Mouse (Mus musculus) midbrain, postnatal 0 days (tissue): ENCODE data around the gene Abhd2. TPM values are rescaled to one million over a fixed set of nuclear protein-coding genes. Genes with fewer than 3 reads are reported as not detected.

Experiments
- ATAC-seq: fragments of 200-750 bp; cut with Nextera tagmentation; 2 replicates; pipeline ENCODE4 v1.8.0; 2017; ENCODE audit warnings: moderate number of reproducible peaks, mild to moderate bottlenecking, moderate TSS enrichment, moderate library complexity; ENCODE audit not compliant: low FRiP score
- DNase-seq: peaks from one replicate; pipeline ENCODE4 v3.0.0-alpha.2; 2015; ENCODE audit warnings: low spot score
- H3K27ac ChIP-seq: fragments of 300-500 bp; sonication (generic); 2 replicates; pipeline ENCODE4 v1.5.1; 2014; ENCODE audit warnings: low read depth, mild to moderate bottlenecking, low read length, mixed read lengths
- H3K27me3 ChIP-seq: fragments of 300-500 bp; sonication (generic); 2 replicates; pipeline ENCODE4 v1.6.1; 2014; ENCODE audit warnings: low read length, control low read depth, mixed read lengths; ENCODE audit not compliant: insufficient read depth
- H3K36me3 ChIP-seq: fragments of 300-500 bp; sonication (generic); 2 replicates; pipeline ENCODE4 v1.6.1; 2014; ENCODE audit warnings: low read length, control low read depth, mixed read lengths; ENCODE audit not compliant: insufficient read depth
- H3K4me1 ChIP-seq: fragments of 300-500 bp; sonication (generic); 2 replicates; pipeline ENCODE4 v1.6.1; 2014; ENCODE audit warnings: mild to moderate bottlenecking, control low read depth, antibody characterized with exemption, low read length, mixed read lengths; ENCODE audit not compliant: insufficient read depth
- H3K4me2 ChIP-seq: fragments of 300-500 bp; sonication (generic); 2 replicates; pipeline ENCODE4 v1.6.1; 2014; ENCODE audit warnings: low read depth, mild to moderate bottlenecking, low read length, mixed read lengths; ENCODE audit not compliant: poor library complexity, severe bottlenecking
- H3K4me3 ChIP-seq: fragments of 300-500 bp; sonication (generic); 2 replicates; pipeline ENCODE4 v1.5.1; 2014; ENCODE audit warnings: low read depth, mild to moderate bottlenecking, low read length, moderate library complexity
- H3K9ac ChIP-seq: fragments of 300-500 bp; sonication (generic); replicated peaks from 2 replicates; pipeline ENCODE4 v1.6.1; 2014; ENCODE audit warnings: mild to moderate bottlenecking, low read length, moderate library complexity, mixed read lengths; ENCODE audit not compliant: poor library complexity, severe bottlenecking
- H3K9me3 ChIP-seq: fragments of 300-500 bp; sonication (generic); 2 replicates; pipeline ENCODE4 v1.6.1; 2016; ENCODE audit warnings: low read length, control low read depth
- CTCF ChIP-seq: IDR thresholded peaks from 2 replicates; pipeline ENCODE4 v1.5.1; 2016; ENCODE audit warnings: antibody characterized with exemption, mild to moderate bottlenecking
- WGBS: fragments of 180-500 bp; shearing (Covaris S2); extraction: QIAGEN DNeasy Blood & Tissue Kit; methylation state at CpG from one replicate; pipeline ENCODE4 v1.1.7; 2014; 5-methylcytosine and 5-hydroxymethylcytosine counted together
- polyA plus RNA-seq: library from polyadenylated mRNA; unstranded; fragments of >200 nt; fragmentation: Nextera tagmentation; extraction: Ambion mirVana; gene quantifications from 2 replicates; pipeline ENCODE4 v1.2.1, GENCODE M21; 2015
- total RNA-seq: library from RNA; depleted of rRNA; stranded (reverse); fragments of >200 nt; gene quantifications from 2 replicates; pipeline ENCODE4 v1.2.3, GENCODE M21; 2014

The Abhd2 gene
- total and polyA plus RNA-seq, 2 experiments from 2014 or later: 23.0 to 85.7 TPM

DNA sequence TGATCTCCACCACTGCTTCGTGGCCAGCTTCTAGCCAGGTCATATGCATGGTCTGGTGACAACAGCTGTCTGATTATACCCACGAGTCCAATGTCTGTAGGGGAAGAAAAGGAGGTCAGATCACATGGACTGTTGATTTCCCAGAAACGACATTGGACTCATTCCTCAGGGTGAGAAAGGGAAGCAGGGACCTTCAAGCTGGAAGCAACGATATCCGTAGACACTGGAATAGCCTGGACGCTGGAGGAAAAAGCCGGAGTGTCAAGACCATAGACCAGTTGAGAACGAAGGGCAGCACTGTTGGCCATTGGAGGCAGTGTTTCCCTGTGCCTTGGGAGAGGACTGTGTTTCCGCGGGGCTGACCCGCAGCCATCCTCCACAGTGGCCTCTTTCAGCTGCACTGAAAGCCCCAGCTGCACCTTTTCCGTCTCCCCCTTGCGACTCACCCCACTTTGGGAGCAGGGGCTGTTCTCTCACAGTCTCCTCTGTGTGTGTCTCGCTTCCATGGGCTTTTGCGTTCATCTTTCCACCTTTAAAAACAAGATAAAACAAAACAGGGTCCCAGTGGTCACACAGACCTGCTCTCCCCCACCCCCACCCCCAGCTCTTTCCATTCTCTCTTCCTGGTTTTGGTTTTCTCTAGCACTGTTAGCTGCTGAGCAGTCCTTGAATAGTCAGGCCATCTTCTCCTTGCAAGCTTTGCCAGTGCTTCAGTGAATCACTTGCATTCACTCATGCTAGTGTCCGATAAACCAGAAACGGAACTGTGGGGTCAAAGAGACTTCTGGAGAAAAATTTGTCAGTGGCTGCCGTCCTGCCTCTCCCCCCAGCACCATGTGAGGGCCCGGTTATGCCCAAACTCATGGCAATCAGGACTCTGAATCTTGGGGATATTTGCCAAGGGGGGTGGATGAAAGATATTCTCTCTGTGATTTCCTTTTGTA lies 36.5 kb downstream of the Abhd2 start:
- H3K27ac ChIP-seq: peak overlapping the region; percentile 72
- H3K27me3 ChIP-seq: no peaks in the 10 kb centered on the region
- ATAC-seq: peak; percentile 48; the same call in 1 of the 2 replicates
- no peak overlapping the region for H3K4me2 ChIP-seq
- DNase-seq: no peak
- TF ChIP-seq CTCF: peak; percentile 51
- no peak overlapping the region for H3K4me3 ChIP-seq
- no peaks in the 10 kb centered on the region; the same call in 1 of the 2 replicates for H3K36me3 ChIP-seq
- WGBS: 33% methylated on average over 19 of the region's 19 CpGs
- peaks cover 30% of the 10 kb centered on the region; the same call in 1 of the 2 replicates for H3K4me1 ChIP-seq
- H3K9ac ChIP-seq: no peak overlapping the region
- H3K9me3 ChIP-seq: no peaks in the 10 kb centered on the region

GRCm38 (mm10) chr7:79310191-79310555 lies 37.2 kb downstream of the Abhd2 start:
- H3K4me1 ChIP-seq: peaks cover 30% of the 10 kb centered on the region; the same call in 1 of the 2 replicates
- 23% methylated on average over 1 of the region's 1 CpGs for WGBS
- DNase-seq (no peak), ATAC-seq (no peak)
- peak overlapping the region; percentile 72 for H3K27ac ChIP-seq
- no peak overlapping the region for H3K4me2 ChIP-seq
- no peaks in the 10 kb centered on the region for H3K27me3 ChIP-seq
- no peak overlapping the region for H3K4me3 ChIP-seq
- H3K36me3 ChIP-seq: no peaks in the 10 kb centered on the region
- H3K9me3 ChIP-seq: no peaks in the 10 kb centered on the region
- 0 out of 2 replicates have a peak overlapping the region, but pooled peaks have one; percentile 13 for H3K9ac ChIP-seq
- no peak for TF ChIP-seq CTCF

GRCm38 (mm10) chr7:79311420-79311988 lies 38.5 kb downstream of the Abhd2 start:
- H3K27ac ChIP-seq: no peak overlapping the region
- ATAC-seq (no peak), DNase-seq (no peak)
- no peak overlapping the region for H3K9ac ChIP-seq
- no peak for TF ChIP-seq CTCF
- H3K4me2 ChIP-seq: no peak overlapping the region
- peaks cover 35% of the 10 kb centered on the region; the same call in 1 of the 2 replicates for H3K4me1 ChIP-seq
- no peaks in the 10 kb centered on the region for H3K9me3 ChIP-seq
- no peaks in the 10 kb centered on the region for H3K27me3 ChIP-seq
- no peak overlapping the region for H3K4me3 ChIP-seq
- WGBS: 87% methylated on average over 5 of the region's 5 CpGs
- no peaks in the 10 kb centered on the region for H3K36me3 ChIP-seq

- 58% methylated on average over 8 of the region's 8 CpGs for WGBS
These were observed 39.2 kb downstream of the Abhd2 start for GRCm38 (mm10) chr7:79312246-79312645.

DNA sequence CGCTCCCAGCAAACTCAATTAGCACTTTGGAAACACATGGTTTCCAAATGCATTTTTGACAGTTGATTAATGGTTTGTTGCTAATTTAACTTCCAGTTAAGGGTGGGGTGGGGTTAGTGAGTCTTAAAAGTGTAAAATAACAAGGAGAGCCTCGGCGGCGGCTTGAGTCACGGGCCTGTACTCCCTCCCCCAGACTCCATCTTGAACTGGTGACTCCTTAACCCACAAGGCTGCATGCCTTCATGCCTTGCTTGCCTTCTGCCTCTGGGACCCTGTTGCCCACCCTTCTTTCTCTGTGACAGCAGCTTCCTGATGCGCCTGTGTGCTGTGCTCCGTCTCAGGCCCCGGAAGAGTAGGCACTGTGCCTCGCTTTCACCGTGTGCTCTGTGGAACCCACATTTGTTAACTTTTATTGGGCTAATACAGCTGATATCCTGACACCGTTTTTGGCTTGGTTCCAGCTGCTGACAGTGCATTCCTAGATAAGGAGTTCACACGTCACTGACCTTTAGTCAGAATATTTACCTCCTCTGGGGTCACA lies 40.6 kb downstream of the Abhd2 start:
- Histone ChIP-seq H3K4me2 (no peak overlapping the region), H3K36me3 (no peaks in the 10 kb centered on the region), H3K9me3 (no peaks in the 10 kb centered on the region), H3K27ac (peak overlapping the region; percentile 51), H3K4me3 (no peak overlapping the region), H3K27me3 (no peaks in the 10 kb centered on the region), H3K4me1 (peaks cover 35% of the 10 kb centered on the region; the same call in 1 of the 2 replicates), H3K9ac (no peak overlapping the region)
- TF ChIP-seq CTCF: no peak
- WGBS: 72% methylated on average over 12 of the region's 12 CpGs
- no peak for ATAC-seq
- no peak for DNase-seq

More at GRCm38 (mm10) chr7:79312246-79312645, 39.2 kb downstream of the Abhd2 start:
- H3K9ac ChIP-seq: no peak overlapping the region
- no peak overlapping the region for H3K4me3 ChIP-seq
- no peak for DNase-seq
- no peaks in the 10 kb centered on the region for H3K9me3 ChIP-seq
- H3K4me2 ChIP-seq: no peak overlapping the region
- peak overlapping the region; percentile 71 for H3K27ac ChIP-seq
- no peak for ATAC-seq
- H3K27me3 ChIP-seq: no peaks in the 10 kb centered on the region
- peaks cover 35% of the 10 kb centered on the region; the same call in 1 of the 2 replicates for H3K4me1 ChIP-seq
- TF ChIP-seq CTCF: no peak
- H3K36me3 ChIP-seq: no peaks in the 10 kb centered on the region
